Mouse (Mus musculus): ENCODE measurements around the gene Abcc2.

DNA sequence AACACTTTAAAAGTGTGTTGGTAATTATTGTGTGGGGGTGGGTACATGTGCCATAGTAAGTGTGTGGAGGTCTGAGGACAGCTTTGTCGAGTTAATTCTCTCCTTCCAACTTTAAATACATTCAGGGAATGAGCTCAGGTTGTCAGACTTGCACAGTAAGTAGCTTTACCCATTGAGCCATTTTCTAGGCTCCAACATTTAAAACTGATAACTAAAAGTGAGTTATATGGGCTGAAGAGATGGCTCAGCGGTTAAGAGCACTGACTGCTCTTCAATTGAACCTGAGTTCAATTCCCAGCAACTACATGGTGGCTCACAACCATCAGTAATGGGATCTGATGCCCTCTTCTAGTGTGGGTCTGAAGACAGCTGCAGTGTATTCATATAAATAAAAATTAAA, 27.8 kb upstream of the Abcc2 start:
- TF ChIP-seq GATA1 (IDR thresholded peaks at IDR 0.05; ENCODE audit: borderline replicate concordance, low read length) (no peak), FLI1 (IDR thresholded peaks at IDR 0.05; ENCODE audit: low read length) (no peak)

Data from megakaryocyte, embryonic 14.5 days (primary cell).